Mouse (Mus musculus): ENCODE results near the gene Prickle2. TPM values are rescaled to one million over a fixed set of nuclear protein-coding genes. Genes with fewer than 3 reads are reported as not detected.
A peak's percentile ranks its signal among the peaks of the same experiment; 100 is the strongest.

Gene Prickle2
- polyA plus RNA-seq, 1 experiment from 2014 or later: 13.9 TPM

DNA sequence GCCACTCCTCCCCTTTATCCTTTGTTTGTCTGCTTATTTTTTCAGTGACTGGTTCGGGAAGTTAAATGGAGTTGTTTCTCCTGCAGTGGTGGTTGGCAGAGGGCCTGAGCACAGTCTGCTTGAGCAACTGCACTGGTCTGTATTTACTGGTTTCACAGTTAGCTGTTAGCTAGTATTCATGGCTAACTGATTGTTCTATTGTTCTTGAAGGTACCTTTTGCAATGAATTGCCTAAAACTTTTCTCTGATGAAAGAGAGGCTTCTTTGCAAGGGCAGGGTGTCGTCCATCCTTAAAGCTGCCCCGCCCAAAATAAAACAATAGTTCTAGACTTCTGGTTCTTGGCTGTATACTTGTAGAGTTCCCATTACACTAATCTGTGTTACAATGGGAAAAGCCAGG, 210.5 kb downstream of the Prickle2 start:
- H3K27me3 ChIP-seq: no peaks in the 10 kb centered on the region
- no peaks in the 10 kb centered on the region for H3K9me3 ChIP-seq (replicated peaks)
- ATAC-seq (ENCODE audit: low FRiP score): no peak
- H3K9ac ChIP-seq: no peak overlapping the region
- no peak overlapping the region for H3K27ac ChIP-seq
- no peak overlapping the region for H3K4me2 ChIP-seq (replicated peaks)
- WGBS: 67% methylated on average over 3 of the region's 3 CpGs
- H3K36me3 ChIP-seq: no peaks in the 10 kb centered on the region
- H3K4me3 ChIP-seq: no peak overlapping the region
- no peaks in the 10 kb centered on the region for H3K4me1 ChIP-seq

GRCm38 (mm10) chr6:92481690-92481956, 224.3 kb downstream of the Prickle2 start:
- ATAC-seq (ENCODE audit: low FRiP score): peak; percentile 21; the same call in 1 of the 2 replicates
- Histone ChIP-seq H3K27me3 (no peaks in the 10 kb centered on the region), H3K27ac (peak overlapping the region; percentile 89), H3K4me2 (replicated peaks) (peak overlapping the region; percentile 59), H3K4me1 (peaks cover 38% of the 10 kb centered on the region), H3K36me3 (no peaks in the 10 kb centered on the region), H3K9ac (peak overlapping the region; percentile 46), H3K9me3 (replicated peaks) (no peaks in the 10 kb centered on the region), H3K4me3 (peak overlapping the region; percentile 47; the same call in 1 of the 2 replicates)
- WGBS: 5% methylated on average over 1 of the region's 1 CpGs

GRCm38 (mm10) chr6:92480941-92481689, 224.8 kb downstream of the Prickle2 start:
- WGBS: under 1% methylated on average over 21 of the region's 21 CpGs
- H3K4me1 ChIP-seq: peaks cover 38% of the 10 kb centered on the region
- H3K4me2 ChIP-seq (replicated peaks): peak overlapping the region; percentile 59
- no peaks in the 10 kb centered on the region for H3K27me3 ChIP-seq
- H3K4me3 ChIP-seq: peak overlapping the region; percentile 47
- peak; percentile 91 for ATAC-seq (ENCODE audit: low FRiP score)
- no peaks in the 10 kb centered on the region for H3K9me3 ChIP-seq (replicated peaks)
- H3K27ac ChIP-seq: peak overlapping the region; percentile 89
- H3K9ac ChIP-seq: peak overlapping the region; percentile 54
- H3K36me3 ChIP-seq: no peaks in the 10 kb centered on the region

GRCm38 (mm10) chr6:92478612-92479011, 227.3 kb downstream of the Prickle2 start:
- H3K4me1 ChIP-seq: peaks cover 38% of the 10 kb centered on the region
- H3K4me3 ChIP-seq: peak overlapping the region; percentile 47
- no peak for ATAC-seq (ENCODE audit: low FRiP score)
- no peaks in the 10 kb centered on the region for H3K27me3 ChIP-seq
- no peaks in the 10 kb centered on the region for H3K9me3 ChIP-seq (replicated peaks)
- 88% methylated on average over 1 of the region's 1 CpGs for WGBS
- H3K4me2 ChIP-seq (replicated peaks): peak overlapping the region; percentile 59
- no peaks in the 10 kb centered on the region for H3K36me3 ChIP-seq
- H3K27ac ChIP-seq: no peak overlapping the region
- H3K9ac ChIP-seq: peak overlapping the region; percentile 54; the same call in 1 of the 2 replicates

DNA sequence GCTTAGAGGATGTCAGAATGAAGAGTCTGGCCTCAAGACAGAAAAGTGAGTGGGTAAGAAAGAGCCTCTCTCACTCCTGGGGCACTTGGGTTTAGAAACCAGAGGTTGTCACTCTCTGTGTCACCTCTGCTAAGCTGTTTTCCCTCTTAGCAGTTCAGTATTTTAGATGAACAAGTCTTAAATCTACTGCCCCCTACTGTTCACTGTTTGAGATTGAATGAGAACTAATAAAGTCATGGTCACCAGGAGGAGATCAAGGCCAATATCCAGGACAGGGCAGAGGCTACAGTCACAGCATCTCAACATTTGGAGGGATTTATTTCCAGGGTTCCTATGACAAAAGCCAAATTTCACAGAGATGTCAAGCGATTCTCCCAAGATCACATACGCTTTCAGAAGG, 228.3 kb downstream of the Prickle2 start:
- 91% methylated on average over 2 of the region's 2 CpGs for WGBS
- Histone ChIP-seq H3K36me3 (no peaks in the 10 kb centered on the region), H3K27me3 (no peaks in the 10 kb centered on the region), H3K4me3 (no peak overlapping the region), H3K9me3 (replicated peaks) (no peaks in the 10 kb centered on the region), H3K4me2 (replicated peaks) (peak overlapping the region; percentile 22; the same call in 1 of the 2 replicates), H3K27ac (no peak overlapping the region), H3K4me1 (peaks cover 37% of the 10 kb centered on the region), H3K9ac (no peak overlapping the region)
- no peak for ATAC-seq (ENCODE audit: low FRiP score)

- 81% methylated on average over 4 of the region's 4 CpGs for WGBS
- Histone ChIP-seq H3K27me3 (no peaks in the 10 kb centered on the region), H3K4me2 (replicated peaks) (no peak overlapping the region), H3K36me3 (no peaks in the 10 kb centered on the region), H3K9me3 (replicated peaks) (no peaks in the 10 kb centered on the region), H3K4me1 (peaks cover 25% of the 10 kb centered on the region), H3K27ac (no peak overlapping the region), H3K9ac (no peak overlapping the region), H3K4me3 (no peak overlapping the region)
- no peak for ATAC-seq (ENCODE audit: low FRiP score)
These were observed 236.5 kb downstream of the Prickle2 start for GRCm38 (mm10) chr6:92469456-92469855.

DNA sequence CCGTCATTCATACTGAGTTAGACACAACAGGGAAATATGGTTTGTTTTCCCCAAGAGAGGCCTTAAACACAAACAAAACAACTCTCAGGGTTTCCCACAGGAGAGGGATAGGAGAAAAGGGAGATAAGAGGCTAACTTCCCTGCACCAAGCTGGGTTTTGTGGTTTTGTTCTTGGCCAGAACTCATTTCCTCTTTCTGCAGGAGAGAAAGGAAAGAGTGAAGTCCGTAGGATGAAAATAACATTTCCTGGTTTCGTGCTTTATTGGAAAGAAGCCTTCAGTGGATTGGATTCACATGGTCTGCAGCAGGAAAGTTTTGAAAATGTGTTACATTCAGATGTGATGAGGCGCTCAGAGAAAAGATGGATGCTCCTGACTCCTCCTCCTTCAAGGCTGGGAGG, 237.1 kb downstream of the Prickle2 start:
- Histone ChIP-seq H3K36me3 (no peaks in the 10 kb centered on the region), H3K4me3 (no peak overlapping the region), H3K27ac (no peak overlapping the region), H3K4me2 (replicated peaks) (no peak overlapping the region), H3K9ac (no peak overlapping the region), H3K9me3 (replicated peaks) (no peaks in the 10 kb centered on the region), H3K4me1 (peaks cover 26% of the 10 kb centered on the region), H3K27me3 (no peaks in the 10 kb centered on the region)
- WGBS: 84% methylated on average over 4 of the region's 4 CpGs
- no peak for ATAC-seq (ENCODE audit: low FRiP score)

- 76% methylated on average over 3 of the region's 3 CpGs for WGBS
- Histone ChIP-seq H3K27ac (no peak overlapping the region; the same call in 1 of the 2 replicates), H3K4me1 (peaks cover 26% of the 10 kb centered on the region), H3K36me3 (no peaks in the 10 kb centered on the region), H3K4me2 (replicated peaks) (no peak overlapping the region), H3K4me3 (no peak overlapping the region), H3K9me3 (replicated peaks) (no peaks in the 10 kb centered on the region), H3K27me3 (no peaks in the 10 kb centered on the region), H3K9ac (no peak overlapping the region)
- no peak for ATAC-seq (ENCODE audit: low FRiP score)
These were observed 237.6 kb downstream of the Prickle2 start for GRCm38 (mm10) chr6:92468383-92468791.

GRCm38 (mm10) chr6:92467343-92467742, 238.6 kb downstream of the Prickle2 start:
- H3K4me3 ChIP-seq: no peak overlapping the region
- no peak overlapping the region for H3K9ac ChIP-seq
- H3K27ac ChIP-seq: peak overlapping the region; percentile 40; the same call in 1 of the 2 replicates
- peak; percentile 80 for ATAC-seq (ENCODE audit: low FRiP score)
- H3K4me2 ChIP-seq (replicated peaks): no peak overlapping the region
- 29% methylated on average over 2 of the region's 2 CpGs for WGBS
- peaks cover 26% of the 10 kb centered on the region for H3K4me1 ChIP-seq
- H3K27me3 ChIP-seq: no peaks in the 10 kb centered on the region
- no peaks in the 10 kb centered on the region for H3K36me3 ChIP-seq
- no peaks in the 10 kb centered on the region for H3K9me3 ChIP-seq (replicated peaks)

GRCm38 (mm10) chr6:92465666-92466065, 240.3 kb downstream of the Prickle2 start:
- no peaks in the 10 kb centered on the region for H3K9me3 ChIP-seq (replicated peaks)
- no peak overlapping the region for H3K4me2 ChIP-seq (replicated peaks)
- H3K4me1 ChIP-seq: peaks cover 30% of the 10 kb centered on the region
- WGBS: 62% methylated on average over 1 of the region's 1 CpGs
- no peak overlapping the region for H3K4me3 ChIP-seq
- 0 out of 2 replicates have a peak overlapping the region, but pooled peaks have one; percentile 1 for H3K27ac ChIP-seq
- no peak overlapping the region for H3K9ac ChIP-seq
- H3K27me3 ChIP-seq: no peaks in the 10 kb centered on the region
- H3K36me3 ChIP-seq: no peaks in the 10 kb centered on the region
- ATAC-seq (ENCODE audit: low FRiP score): no peak

DNA sequence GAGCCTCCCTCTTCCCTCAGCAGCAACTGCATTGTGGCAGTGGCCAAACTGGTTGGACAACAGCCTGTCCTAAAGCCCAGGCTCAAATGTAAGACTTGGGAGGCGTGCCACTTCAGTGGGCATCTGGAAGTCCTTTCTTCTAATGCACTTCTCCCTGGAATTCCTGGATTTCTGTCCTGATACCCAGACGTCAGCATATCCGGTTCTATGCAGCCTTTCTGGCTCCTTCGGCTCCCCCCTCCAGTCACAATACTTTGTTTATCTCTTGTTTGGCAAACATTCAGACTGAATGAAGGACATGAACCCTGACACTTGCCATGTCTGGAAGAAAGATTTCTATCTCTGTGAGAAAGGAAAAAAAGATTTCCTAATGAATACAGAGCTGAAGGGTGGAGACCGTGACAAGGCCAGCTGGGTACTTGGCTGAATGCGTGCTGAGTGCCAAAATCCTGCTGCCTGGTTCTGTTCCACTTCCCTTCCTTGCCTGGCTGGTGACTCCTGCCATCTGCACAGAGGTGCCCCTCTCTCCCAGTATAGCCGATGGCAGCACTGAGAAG, 241.1 kb downstream of the Prickle2 start:
- ATAC-seq (ENCODE audit: low FRiP score): no peak
- Histone ChIP-seq H3K27me3 (no peaks in the 10 kb centered on the region), H3K9ac (no peak overlapping the region), H3K9me3 (replicated peaks) (no peaks in the 10 kb centered on the region), H3K36me3 (no peaks in the 10 kb centered on the region), H3K4me1 (peaks cover 34% of the 10 kb centered on the region), H3K4me2 (replicated peaks) (no peak overlapping the region), H3K27ac (0 out of 2 replicates have a peak overlapping the region, but pooled peaks have one; percentile 40), H3K4me3 (no peak overlapping the region)
- 65% methylated on average over 7 of the region's 7 CpGs for WGBS

- 61% methylated on average over 9 of the region's 9 CpGs for WGBS
- H3K4me1 ChIP-seq: peaks cover 38% of the 10 kb centered on the region
- no peak overlapping the region for H3K4me2 ChIP-seq (replicated peaks)
- no peaks in the 10 kb centered on the region for H3K27me3 ChIP-seq
- H3K9ac ChIP-seq: no peak overlapping the region
- H3K4me3 ChIP-seq: no peak overlapping the region
- no peak overlapping the region for H3K27ac ChIP-seq
- no peak for ATAC-seq (ENCODE audit: low FRiP score)
- no peaks in the 10 kb centered on the region for H3K9me3 ChIP-seq (replicated peaks)
- no peaks in the 10 kb centered on the region for H3K36me3 ChIP-seq
These were observed 242.2 kb downstream of the Prickle2 start for GRCm38 (mm10) chr6:92463768-92464167.

DNA sequence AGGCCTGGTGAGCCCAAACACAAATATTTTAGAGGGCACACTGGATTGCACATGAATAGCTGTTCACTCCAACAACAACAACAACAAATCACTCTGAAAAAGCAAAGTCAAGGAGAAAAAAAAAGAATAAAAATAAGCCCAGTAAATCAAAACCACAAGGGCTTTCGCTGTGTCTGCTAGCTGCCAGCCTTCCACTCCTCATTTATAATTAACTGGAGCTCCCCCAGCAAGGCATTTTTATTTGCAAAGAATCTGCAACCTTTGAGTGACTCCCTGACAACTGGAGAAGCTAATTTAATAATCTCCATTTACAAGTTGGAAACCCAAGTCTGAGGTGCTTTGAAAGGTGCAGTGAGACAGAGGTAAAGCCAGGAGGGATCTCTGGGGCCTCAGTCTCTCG, 245.2 kb downstream of the Prickle2 start:
- H3K27me3 ChIP-seq: no peaks in the 10 kb centered on the region
- H3K4me2 ChIP-seq (replicated peaks): no peak overlapping the region
- H3K9me3 ChIP-seq (replicated peaks): no peaks in the 10 kb centered on the region
- 0 out of 2 replicates have a peak, but pooled peaks cover 3% of the 10 kb centered on the region for H3K36me3 ChIP-seq
- H3K4me3 ChIP-seq: no peak overlapping the region
- 0 out of 2 replicates have a peak overlapping the region, but pooled peaks have one; percentile 35 for H3K27ac ChIP-seq
- peaks cover 26% of the 10 kb centered on the region for H3K4me1 ChIP-seq
- 77% methylated on average over 2 of the region's 2 CpGs for WGBS
- ATAC-seq (ENCODE audit: low FRiP score): no peak
- no peak overlapping the region for H3K9ac ChIP-seq

Measured in hindbrain, embryonic 12.5 days (tissue).